Mouse (Mus musculus) neural tube, embryonic 14.5 days (tissue): ENCODE data around the gene Rnasek. TPM values are rescaled to one million over a fixed set of nuclear protein-coding genes. Genes with fewer than 3 reads are reported as not detected.
A peak's percentile ranks its signal among the peaks of the same experiment; 100 is the strongest.

Source experiments
- ATAC-seq: fragments of 200-750 bp; cut with Nextera tagmentation; 2 replicates; pipeline ENCODE4 v1.8.0; 2017; ENCODE audit warnings: low read depth, mild to moderate bottlenecking, moderate TSS enrichment, moderate library complexity
- H3K27ac ChIP-seq: fragments of 300-500 bp; sonication (generic); 2 replicates; pipeline ENCODE4 v1.5.1; 2014; ENCODE audit warnings: low read depth, mild to moderate bottlenecking, control low read depth, low read length, moderate library complexity, mixed read lengths
- H3K27me3 ChIP-seq: fragments of 300-500 bp; sonication (generic); 2 replicates; pipeline ENCODE4 v1.6.1; 2014; ENCODE audit warnings: low read length; ENCODE audit not compliant: control insufficient read depth, insufficient read depth
- H3K36me3 ChIP-seq: fragments of 300-500 bp; sonication (generic); 2 replicates; pipeline ENCODE4 v1.6.1; 2014; ENCODE audit warnings: low read length, mixed read lengths; ENCODE audit not compliant: control insufficient read depth, insufficient read depth
- H3K4me1 ChIP-seq: fragments of 300-500 bp; sonication (generic); 2 replicates; pipeline ENCODE4 v1.6.1; 2014; ENCODE audit warnings: low read length; ENCODE audit not compliant: control insufficient read depth, insufficient read depth
- H3K4me2 ChIP-seq: fragments of 300-500 bp; sonication (generic); 2 replicates; pipeline ENCODE4 v1.6.1; 2014; ENCODE audit warnings: mild to moderate bottlenecking, low read depth, low read length, control low read depth
- H3K4me3 ChIP-seq: fragments of 300-500 bp; sonication (generic); 2 replicates; pipeline ENCODE4 v1.5.1; 2014; ENCODE audit warnings: low read depth, low read length, control low read depth, mixed read lengths
- H3K9ac ChIP-seq: fragments of 300-500 bp; sonication (generic); replicated peaks from 2 replicates; pipeline ENCODE4 v1.6.1; 2014; ENCODE audit warnings: low read depth, mild to moderate bottlenecking, control low read depth, low read length, mixed read lengths
- H3K9me3 ChIP-seq: fragments of 300-500 bp; sonication (generic); 2 replicates; pipeline ENCODE4 v1.6.1; 2016; ENCODE audit warnings: low read length; ENCODE audit not compliant: control insufficient read depth
- whole genome bisulfite sequencing: fragments of 180-500 bp; shearing (Covaris S2); extraction: QIAGEN DNeasy Blood & Tissue Kit; methylation state at CpG from one replicate; pipeline ENCODE4 v1.1.7; 2014; 5-methylcytosine and 5-hydroxymethylcytosine counted together
- polyA plus RNA-seq: library from polyadenylated mRNA; unstranded; fragments of >200 nt; fragmentation: Nextera tagmentation; extraction: Ambion mirVana; gene quantifications from 2 replicates; pipeline ENCODE4 v1.2.1, GENCODE M21; 2014

Rnasek gene
- polyA plus RNA-seq, 1 experiment from 2014 or later = 413 TPM

- ATAC-seq = no peak
- H3K36me3 ChIP-seq = no peaks in the 10 kb centered on the region
- no peaks in the 10 kb centered on the region for H3K4me1 ChIP-seq
- H3K4me2 ChIP-seq = no peak overlapping the region
- H3K27ac ChIP-seq = no peak overlapping the region
- H3K9me3 ChIP-seq = no peaks in the 10 kb centered on the region
- no peak overlapping the region for H3K4me3 ChIP-seq
- H3K9ac ChIP-seq = no peak overlapping the region
- no peaks in the 10 kb centered on the region for H3K27me3 ChIP-seq
- WGBS = 85% methylated on average over 1 of the region's 1 CpGs
Measured at GRCm38 (mm10) chr11:70266405-70266804, 26.8 kb upstream of the Rnasek start.

DNA sequence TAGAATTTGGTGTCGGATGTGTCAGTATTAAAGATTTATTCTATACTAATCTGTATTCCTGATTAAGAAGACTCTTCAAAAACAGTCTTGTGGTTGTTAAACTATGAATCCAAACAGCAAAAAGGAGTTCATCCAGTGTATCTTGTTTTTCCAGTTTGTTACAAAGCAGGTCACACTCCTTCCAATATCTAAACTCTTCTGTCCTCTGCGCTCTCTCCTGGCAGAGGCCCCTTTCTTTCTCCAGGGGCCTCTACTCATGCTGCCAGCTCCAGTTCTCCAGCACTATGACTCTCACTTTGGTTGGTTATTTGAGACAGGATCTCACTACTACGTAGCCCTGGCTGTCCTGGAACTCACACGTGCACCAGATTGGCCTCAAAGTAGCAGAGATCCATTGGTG lies 26.2 kb upstream of the Rnasek start:
- no peak for ATAC-seq
- Histone ChIP-seq H3K4me2 (no peak overlapping the region), H3K9me3 (no peaks in the 10 kb centered on the region), H3K36me3 (no peaks in the 10 kb centered on the region), H3K27me3 (no peaks in the 10 kb centered on the region), H3K4me3 (no peak overlapping the region), H3K27ac (no peak overlapping the region), H3K4me1 (no peaks in the 10 kb centered on the region), H3K9ac (no peak overlapping the region)
- WGBS = 78% methylated on average over 4 of the region's 4 CpGs

GRCm38 (mm10) chr11:70265252-70265651 lies 25.6 kb upstream of the Rnasek start:
- ATAC-seq = no peak
- H3K27ac ChIP-seq = no peak overlapping the region
- no peak overlapping the region for H3K4me3 ChIP-seq
- H3K27me3 ChIP-seq = no peaks in the 10 kb centered on the region
- WGBS = 60% methylated on average over 3 of the region's 3 CpGs
- H3K4me1 ChIP-seq = no peaks in the 10 kb centered on the region
- no peak overlapping the region for H3K4me2 ChIP-seq
- H3K9me3 ChIP-seq = no peaks in the 10 kb centered on the region
- H3K9ac ChIP-seq = no peak overlapping the region
- H3K36me3 ChIP-seq = no peaks in the 10 kb centered on the region

- Histone ChIP-seq H3K4me2 (no peak overlapping the region), H3K36me3 (no peaks in the 10 kb centered on the region), H3K4me1 (no peaks in the 10 kb centered on the region; the same call in 1 of the 2 replicates), H3K9ac (no peak overlapping the region), H3K9me3 (no peaks in the 10 kb centered on the region), H3K27me3 (peaks cover 14% of the 10 kb centered on the region), H3K27ac (no peak overlapping the region), H3K4me3 (no peak overlapping the region)
- WGBS = 92% methylated on average over 4 of the region's 4 CpGs
- ATAC-seq = no peak
Measured at GRCm38 (mm10) chr11:70259035-70259434, 19.4 kb upstream of the Rnasek start.

- Histone ChIP-seq H3K36me3 (no peaks in the 10 kb centered on the region), H3K9ac (no peak within 1 kb of the TSS), H3K4me3 (0 out of 2 replicates have a peak within 1 kb of the TSS, but pooled peaks have one; percentile 12), H3K9me3 (no peaks in the 10 kb centered on the region), H3K4me1 (no peaks in the 10 kb centered on the region; the same call in 1 of the 2 replicates), H3K27ac (no peak within 1 kb of the TSS), H3K27me3 (peaks cover 28% of the 10 kb centered on the region), H3K4me2 (peak within 1 kb of the TSS; percentile 29; the same call in 1 of the 2 replicates)
- no peak for ATAC-seq
- WGBS = 1% methylated on average over 25 of the region's 25 CpGs
Measured at GRCm38 (mm10) chr11:70254931-70255531, 15.4 kb upstream of the Rnasek start, which contains the start of gene Alox12. Gene Alox12 (minus strand): TSS chr11:70255353.

GRCm38 (mm10) chr11:70254337-70254736 lies 14.7 kb upstream of the Rnasek start:
- H3K9ac ChIP-seq = no peak overlapping the region
- H3K9me3 ChIP-seq = no peaks in the 10 kb centered on the region
- no peak overlapping the region for H3K4me3 ChIP-seq
- H3K4me2 ChIP-seq = 0 out of 2 replicates have a peak overlapping the region, but pooled peaks have one; percentile 29
- no peaks in the 10 kb centered on the region; the same call in 1 of the 2 replicates for H3K4me1 ChIP-seq
- H3K36me3 ChIP-seq = no peaks in the 10 kb centered on the region
- ATAC-seq = no peak
- no peak overlapping the region for H3K27ac ChIP-seq
- WGBS = 4% methylated on average over 18 of the region's 18 CpGs
- H3K27me3 ChIP-seq = peaks cover 28% of the 10 kb centered on the region

GRCm38 (mm10) chr11:70251853-70252252 lies 12.2 kb upstream of the Rnasek start:
- Histone ChIP-seq H3K36me3 (no peaks in the 10 kb centered on the region), H3K9me3 (no peaks in the 10 kb centered on the region), H3K4me1 (no peaks in the 10 kb centered on the region; the same call in 1 of the 2 replicates), H3K4me3 (no peak overlapping the region), H3K27ac (no peak overlapping the region), H3K27me3 (peaks cover 28% of the 10 kb centered on the region), H3K9ac (no peak overlapping the region), H3K4me2 (no peak overlapping the region)
- ATAC-seq = no peak
- 80% methylated on average over 8 of the region's 8 CpGs for WGBS

DNA sequence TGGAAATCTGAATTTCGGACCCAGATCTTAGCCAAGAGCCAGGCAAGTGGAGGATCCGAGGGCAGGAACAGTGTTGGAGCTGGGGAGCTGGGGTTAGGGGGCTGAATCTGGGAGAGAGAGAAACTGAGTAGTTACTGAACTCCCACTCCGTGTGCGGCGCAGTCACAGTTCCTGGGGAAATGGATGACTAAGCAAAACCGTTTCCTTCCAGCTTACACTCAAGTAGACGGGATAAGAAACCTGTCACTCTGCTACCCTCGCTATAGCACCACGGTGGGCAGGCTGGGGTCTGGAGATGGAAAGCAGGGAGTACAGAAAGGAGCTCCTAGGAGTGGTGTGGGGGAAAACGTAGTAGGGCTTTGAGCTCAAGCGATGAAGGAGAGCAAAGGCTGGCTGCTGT lies 10.5 kb upstream of the Rnasek start:
- Histone ChIP-seq H3K9ac (no peak overlapping the region), H3K36me3 (no peaks in the 10 kb centered on the region), H3K4me2 (no peak overlapping the region), H3K27ac (no peak overlapping the region), H3K4me1 (no peaks in the 10 kb centered on the region; the same call in 1 of the 2 replicates), H3K9me3 (no peaks in the 10 kb centered on the region), H3K4me3 (no peak overlapping the region), H3K27me3 (peaks cover 25% of the 10 kb centered on the region)
- 77% methylated on average over 11 of the region's 11 CpGs for WGBS
- no peak for ATAC-seq

- H3K4me1 ChIP-seq = no peaks in the 10 kb centered on the region
- no peaks in the 10 kb centered on the region for H3K36me3 ChIP-seq
- no peak overlapping the region for H3K4me3 ChIP-seq
- no peak overlapping the region for H3K4me2 ChIP-seq
- ATAC-seq = no peak
- H3K9ac ChIP-seq = no peak overlapping the region
- 53% methylated on average over 9 of the region's 9 CpGs for WGBS
- H3K27me3 ChIP-seq = peaks cover 3% of the 10 kb centered on the region; the same call in 1 of the 2 replicates
- no peaks in the 10 kb centered on the region for H3K9me3 ChIP-seq
- no peak overlapping the region for H3K27ac ChIP-seq
Measured at GRCm38 (mm10) chr11:70247136-70247845, 7.6 kb upstream of the Rnasek start.
